Mouse (Mus musculus) brown adipose tissue, adult 24 weeks (tissue): ENCODE results near the gene Hyal1. TPM values are rescaled to one million over a fixed set of nuclear protein-coding genes. Genes with fewer than 3 reads are reported as not detected.

Source experiments
- H3K27ac ChIP-seq: fragments of 200-500 bp; replicated peaks from 2 replicates; pipeline ENCODE4 v1.5.1; 2012; ENCODE audit warnings: low read depth, mild to moderate bottlenecking, low read length
- H3K4me1 ChIP-seq: fragments of 200-500 bp; 2 replicates; pipeline ENCODE4 v1.6.1; 2012; ENCODE audit warnings: low read length, mixed read lengths; ENCODE audit not compliant: control insufficient read depth, insufficient read depth, insufficient read length
- H3K4me3 ChIP-seq: fragments of 200-500 bp; 2 replicates; pipeline ENCODE4 v1.5.1; 2012; ENCODE audit warnings: low read depth, mild to moderate bottlenecking, low read length, moderate library complexity; ENCODE audit not compliant: insufficient read depth
- polyA plus RNA-seq: library from polyadenylated mRNA; stranded (reverse); fragments of >200 nt; gene quantifications from 2 replicates; pipeline ENCODE4 v1.2.4, GENCODE M21; 2012; ENCODE audit not compliant: missing spikeins, insufficient read depth, insufficient read length

Hyal1 gene
- polyA plus RNA-seq, 1 experiment: 46.4 TPM

DNA sequence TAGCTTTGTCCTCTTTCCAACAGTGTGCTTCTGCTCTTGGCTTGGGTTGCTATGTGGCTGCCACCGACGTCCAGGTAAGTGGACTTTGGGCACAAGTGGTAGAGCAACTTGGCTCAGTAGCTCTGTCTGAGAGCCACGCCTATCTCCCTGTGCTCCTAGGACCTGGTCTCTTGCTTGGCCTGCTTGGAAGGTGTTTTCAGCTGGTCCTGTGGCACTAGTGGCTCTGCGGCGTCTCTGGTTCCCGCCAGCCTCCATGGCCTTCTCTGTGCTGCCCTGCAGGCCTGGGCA is 14.0 kb downstream of the Hyal1 start:
- Histone ChIP-seq H3K4me3 (no peak overlapping the region), H3K27ac (no peak overlapping the region), H3K4me1 (peaks cover 12% of the 10 kb centered on the region)

DNA sequence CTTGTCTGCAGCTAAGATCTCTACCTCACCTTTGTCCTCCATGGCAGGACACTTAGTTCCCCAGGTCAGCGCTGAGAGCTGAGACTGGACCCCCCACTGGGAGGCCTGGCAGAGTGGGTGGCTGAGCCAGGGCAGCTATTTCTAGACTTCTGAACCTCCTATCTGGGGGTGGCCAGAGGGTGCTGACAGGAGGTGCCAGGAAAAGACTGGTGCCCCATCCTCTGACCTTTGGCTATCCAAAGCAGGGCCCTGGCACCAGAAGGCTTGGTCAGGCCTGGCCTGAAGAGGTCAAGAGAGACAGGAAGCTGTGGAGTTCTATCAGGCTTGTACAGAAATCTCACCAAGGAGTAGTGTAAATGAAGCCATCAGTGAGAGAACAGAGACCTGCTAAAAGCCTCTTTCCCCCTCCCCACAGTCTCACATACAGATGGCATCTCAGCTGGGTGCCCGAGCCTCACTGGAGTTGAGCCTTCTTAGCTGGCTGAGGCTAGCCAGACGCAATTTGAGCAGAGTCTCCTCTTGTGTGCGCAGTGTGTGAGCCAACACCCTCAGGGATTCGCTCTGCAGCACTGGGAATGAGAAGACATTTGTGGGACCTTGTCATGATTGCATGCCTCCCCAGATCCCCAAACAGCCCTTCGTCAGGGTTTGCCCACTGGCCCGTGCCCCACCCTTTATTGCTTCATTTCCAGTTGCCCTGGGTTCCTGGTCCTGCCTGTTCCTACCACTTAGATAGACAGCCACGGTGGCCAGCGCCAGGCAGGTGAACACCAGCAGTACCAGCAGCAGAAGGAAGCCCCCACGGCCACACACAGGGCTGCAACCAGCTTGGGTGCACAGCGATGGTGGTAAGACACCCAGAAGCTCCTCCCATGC is 16.6 kb downstream of the Hyal1 start:
- H3K4me1 ChIP-seq: peaks cover 19% of the 10 kb centered on the region
- H3K27ac ChIP-seq: peak overlapping the region; percentile 26; the same call in 1 of the 2 replicates
- no peak overlapping the region for H3K4me3 ChIP-seq

DNA sequence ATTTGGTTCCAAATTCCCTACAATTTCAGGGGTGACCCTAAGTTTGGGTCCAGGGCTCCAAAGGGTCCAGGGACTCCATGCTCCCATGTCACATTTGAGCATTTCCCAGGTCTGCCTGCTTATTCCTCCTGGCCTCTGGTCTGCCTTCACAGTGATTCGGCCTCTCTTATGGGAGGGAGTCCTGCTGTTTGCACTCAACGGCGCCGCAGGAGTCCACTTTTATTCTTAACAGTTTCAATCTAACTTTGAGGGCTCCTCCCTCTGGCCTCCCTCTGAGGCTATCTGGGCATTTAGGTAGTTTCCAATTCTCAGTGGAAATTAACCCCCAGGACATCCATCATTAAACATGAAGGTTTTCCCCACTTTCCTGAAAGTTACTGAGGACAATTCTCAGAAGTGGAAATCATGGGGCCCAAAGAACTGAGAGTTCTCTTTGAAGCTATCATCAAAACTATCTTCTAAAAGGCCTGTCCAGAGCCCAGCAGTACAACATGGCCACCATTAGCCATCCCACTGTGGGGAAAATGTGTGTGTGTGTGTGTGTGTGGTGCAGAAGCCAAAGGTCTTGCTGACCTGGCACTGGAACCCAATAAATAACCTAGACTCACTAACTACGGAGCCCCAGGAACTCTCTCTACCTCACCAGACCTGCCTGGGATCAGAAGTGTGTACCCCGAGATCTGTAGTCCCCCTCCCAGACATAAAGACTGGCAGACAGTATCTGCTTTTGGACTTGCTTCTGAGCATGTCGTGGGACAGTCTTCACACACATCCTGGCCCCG is 17.7 kb downstream of the Hyal1 start:
- Histone ChIP-seq H3K4me1 (peaks cover 15% of the 10 kb centered on the region), H3K4me3 (no peak overlapping the region), H3K27ac (no peak overlapping the region)

DNA sequence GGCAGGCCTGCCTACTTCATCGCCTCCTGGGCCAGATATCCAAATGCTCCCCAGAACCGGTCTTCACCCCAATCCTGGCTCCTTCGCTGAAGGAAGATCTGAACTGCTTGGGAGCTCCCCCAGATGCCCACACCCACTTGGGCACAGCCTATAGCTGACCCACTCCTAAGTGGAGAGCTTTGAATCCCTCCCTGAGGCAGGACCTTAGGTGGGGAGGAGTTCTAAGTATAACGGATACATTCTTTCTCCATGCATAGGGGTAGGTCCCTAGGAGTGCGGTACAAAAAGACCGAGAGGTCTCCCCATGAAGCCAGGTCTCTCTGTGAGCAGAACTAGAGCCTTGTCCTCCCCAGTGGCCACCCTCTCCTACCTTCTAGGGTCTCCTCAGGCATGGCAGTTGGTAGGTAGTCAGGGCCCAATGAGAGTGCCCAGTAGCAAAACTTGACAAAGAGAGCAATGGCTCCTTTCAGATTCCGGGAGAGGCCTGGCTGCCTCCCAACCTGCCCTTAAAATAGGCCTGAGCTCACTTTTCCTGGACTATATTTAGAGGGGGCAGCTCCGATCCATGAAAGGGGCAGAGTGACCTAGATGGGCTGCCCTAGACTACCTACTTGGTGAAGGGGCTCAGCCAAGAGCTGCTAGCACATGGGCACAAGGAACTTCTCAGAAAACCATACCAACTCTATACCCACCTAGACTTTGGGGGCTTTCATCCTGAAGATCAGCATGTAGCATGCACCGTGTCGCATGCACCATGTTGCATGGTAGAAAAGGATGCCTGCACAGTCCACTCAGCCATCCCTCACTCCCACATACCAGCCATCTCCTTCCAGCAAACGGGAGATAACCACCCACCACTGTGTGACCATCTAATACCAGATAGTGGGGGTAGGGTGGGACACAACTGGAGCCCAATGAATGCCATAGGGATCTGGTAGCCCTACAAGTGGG is 20.2 kb downstream of the Hyal1 start:
- Histone ChIP-seq H3K27ac (peak overlapping the region; percentile 66), H3K4me1 (peaks cover 15% of the 10 kb centered on the region), H3K4me3 (peak overlapping the region; percentile 2; the same call in 1 of the 2 replicates)

DNA sequence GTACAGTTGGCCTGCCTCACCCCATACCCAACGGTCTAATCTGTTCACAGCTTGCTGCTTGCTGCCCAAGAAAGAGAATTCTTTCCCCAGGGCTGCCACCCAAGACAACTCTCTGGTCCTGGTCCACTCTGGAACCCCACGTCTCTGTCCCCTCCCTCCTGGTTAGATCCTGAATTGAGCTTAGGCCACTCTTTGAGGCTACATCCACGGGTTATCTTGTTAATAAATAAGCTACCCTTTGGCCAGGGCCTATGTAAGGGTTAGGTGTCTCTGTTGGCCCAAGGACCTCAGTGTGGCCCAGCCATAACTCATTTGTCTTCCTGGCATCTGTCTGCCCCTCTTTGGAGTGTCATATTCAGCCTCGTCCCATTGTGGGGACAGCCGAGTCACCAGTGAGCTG is 21.7 kb downstream of the Hyal1 start:
- H3K4me3 ChIP-seq: no peak overlapping the region

DNA sequence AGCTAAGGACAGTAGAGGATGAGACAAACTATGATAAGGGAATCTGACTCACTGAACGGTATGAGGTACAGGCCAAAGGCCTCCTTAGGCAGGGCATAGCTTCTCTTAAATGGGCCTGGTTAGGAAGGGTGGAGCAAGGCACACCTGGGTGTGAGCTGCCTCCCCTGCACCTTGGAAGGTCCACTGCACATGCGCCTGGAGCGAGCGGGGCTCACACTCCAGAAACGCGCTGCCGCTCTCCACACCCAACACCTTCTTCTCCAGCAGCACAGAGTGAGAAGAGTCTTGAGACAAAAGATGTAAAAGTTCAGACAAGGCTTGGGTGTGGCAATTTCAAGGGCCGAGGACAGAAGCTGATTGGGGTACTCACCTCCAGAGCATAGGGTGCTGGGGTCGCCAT is 22.7 kb downstream of the Hyal1 start:
- H3K4me3 ChIP-seq: no peak overlapping the region
- H3K4me1 ChIP-seq: peaks cover 11% of the 10 kb centered on the region
- no peak overlapping the region for H3K27ac ChIP-seq

More for the DNA sequence above, 21.7 kb downstream of the Hyal1 start:
- peaks cover 15% of the 10 kb centered on the region for H3K4me1 ChIP-seq
- no peak overlapping the region for H3K27ac ChIP-seq

DNA sequence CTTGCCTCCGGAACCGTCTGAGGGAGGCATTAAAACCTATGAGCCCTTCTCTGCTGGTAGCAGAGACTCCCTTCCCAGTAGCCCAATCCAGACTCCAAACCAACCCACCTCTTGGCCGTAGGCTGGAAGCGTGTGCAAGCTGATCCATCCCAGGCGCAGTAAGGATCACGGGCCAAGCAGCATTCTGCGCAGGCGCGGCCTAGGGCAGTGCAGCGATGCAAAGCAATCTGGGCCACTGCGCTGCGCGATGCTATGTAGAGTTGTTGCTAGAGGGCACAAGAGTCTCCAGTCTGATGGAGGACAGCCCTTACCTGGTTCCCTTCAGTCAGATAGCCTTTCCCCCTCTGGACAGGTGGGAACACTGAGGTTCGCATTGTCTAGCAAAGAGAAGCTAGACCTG is 23.1 kb downstream of the Hyal1 start:
- no peak overlapping the region for H3K4me3 ChIP-seq
- H3K27ac ChIP-seq: no peak overlapping the region
- peaks cover 11% of the 10 kb centered on the region for H3K4me1 ChIP-seq

DNA sequence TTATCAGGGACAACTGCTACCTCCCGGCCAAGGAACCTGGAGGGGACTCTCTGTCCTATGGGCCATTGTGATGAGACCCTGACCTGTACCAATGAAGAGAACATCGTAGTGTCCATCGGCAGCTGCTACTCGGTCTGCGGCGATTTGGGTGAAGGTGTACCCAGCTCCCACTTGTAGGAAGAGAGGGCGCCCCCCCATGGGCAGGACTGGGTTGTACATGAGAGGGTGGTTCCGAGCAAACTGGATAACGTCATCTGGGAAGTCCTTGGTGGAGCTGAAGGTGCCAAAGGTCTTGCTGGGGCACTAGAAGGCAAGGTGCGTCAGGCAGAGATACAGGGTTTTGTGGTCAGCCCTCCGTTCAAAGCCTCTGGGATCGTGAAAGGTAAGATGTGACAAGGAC is 24.0 kb downstream of the Hyal1 start:
- Histone ChIP-seq H3K27ac (no peak overlapping the region), H3K4me1 (peaks cover 11% of the 10 kb centered on the region), H3K4me3 (no peak overlapping the region)

DNA sequence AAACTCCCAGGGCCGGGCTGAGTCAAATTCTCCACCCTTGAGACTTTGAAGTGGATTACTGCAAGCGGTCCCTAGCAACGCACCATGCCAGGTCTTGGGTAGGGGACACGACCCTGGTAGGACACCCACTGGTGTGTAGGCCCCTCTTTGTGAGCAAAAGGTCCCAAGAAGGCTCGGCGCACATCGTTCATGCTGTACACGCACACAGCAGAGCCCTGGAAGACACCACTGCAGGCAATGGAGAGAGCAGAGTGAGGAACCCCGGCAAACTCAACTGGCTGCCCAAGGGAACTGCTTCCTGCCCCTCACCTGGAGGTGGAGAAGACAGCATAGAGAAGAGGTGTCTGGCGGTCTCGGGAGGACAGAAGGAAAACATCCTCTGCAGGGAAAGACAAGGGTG is 24.5 kb downstream of the Hyal1 start:
- Histone ChIP-seq H3K4me3 (no peak overlapping the region), H3K4me1 (peaks cover 11% of the 10 kb centered on the region), H3K27ac (no peak overlapping the region)

DNA sequence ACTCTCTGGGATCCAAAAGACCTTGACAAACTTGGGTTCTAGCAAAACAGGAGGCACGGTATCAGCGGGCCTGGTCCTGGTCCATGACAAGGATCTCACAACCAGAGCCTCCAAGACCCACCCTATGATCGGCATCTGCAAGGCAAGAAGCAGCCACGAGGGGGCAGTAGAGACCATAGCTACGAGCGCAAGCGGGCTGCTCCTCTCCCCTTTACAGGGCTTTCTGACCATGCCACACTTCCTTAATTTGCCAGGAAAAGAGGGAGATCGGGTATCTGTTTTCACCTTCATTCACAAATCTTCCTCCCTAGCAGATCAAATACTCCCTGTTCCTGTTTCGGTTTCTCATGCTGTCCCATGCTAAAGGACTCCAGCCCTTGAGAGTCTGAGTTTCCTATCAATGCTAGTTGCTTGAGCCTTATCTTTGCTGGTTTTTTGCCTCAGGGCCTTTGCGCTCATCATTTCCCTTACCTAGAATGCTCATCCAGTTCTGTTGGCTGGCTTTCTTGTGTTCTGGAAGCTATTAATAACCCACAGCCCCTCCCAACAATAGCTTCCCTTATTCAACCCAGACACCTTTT is 25.4 kb downstream of the Hyal1 start:
- H3K27ac ChIP-seq: no peak overlapping the region
- H3K4me1 ChIP-seq: peaks cover 4% of the 10 kb centered on the region
- no peak overlapping the region for H3K4me3 ChIP-seq

DNA sequence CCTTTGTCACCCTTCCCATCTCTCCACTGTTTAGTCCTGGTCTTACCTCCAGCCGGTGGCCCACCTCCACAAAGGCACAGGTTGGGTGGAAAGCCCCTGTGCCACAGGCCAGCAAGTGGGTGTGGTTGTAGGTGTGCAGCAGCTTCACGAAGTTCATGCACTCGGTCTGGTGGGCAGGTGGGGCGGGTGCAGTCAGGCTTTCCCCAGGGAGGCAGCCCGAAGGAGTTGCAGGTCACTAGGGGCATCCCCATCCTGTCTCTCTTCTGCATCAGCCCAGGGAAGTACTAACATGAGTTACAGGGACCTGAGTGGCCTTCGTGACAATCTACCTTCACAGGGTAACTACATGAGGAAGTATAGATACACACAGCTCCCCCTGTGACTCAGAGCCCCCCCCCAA is 26.5 kb downstream of the Hyal1 start:
- Histone ChIP-seq H3K27ac (no peak overlapping the region), H3K4me3 (no peak overlapping the region), H3K4me1 (no peaks in the 10 kb centered on the region)

DNA sequence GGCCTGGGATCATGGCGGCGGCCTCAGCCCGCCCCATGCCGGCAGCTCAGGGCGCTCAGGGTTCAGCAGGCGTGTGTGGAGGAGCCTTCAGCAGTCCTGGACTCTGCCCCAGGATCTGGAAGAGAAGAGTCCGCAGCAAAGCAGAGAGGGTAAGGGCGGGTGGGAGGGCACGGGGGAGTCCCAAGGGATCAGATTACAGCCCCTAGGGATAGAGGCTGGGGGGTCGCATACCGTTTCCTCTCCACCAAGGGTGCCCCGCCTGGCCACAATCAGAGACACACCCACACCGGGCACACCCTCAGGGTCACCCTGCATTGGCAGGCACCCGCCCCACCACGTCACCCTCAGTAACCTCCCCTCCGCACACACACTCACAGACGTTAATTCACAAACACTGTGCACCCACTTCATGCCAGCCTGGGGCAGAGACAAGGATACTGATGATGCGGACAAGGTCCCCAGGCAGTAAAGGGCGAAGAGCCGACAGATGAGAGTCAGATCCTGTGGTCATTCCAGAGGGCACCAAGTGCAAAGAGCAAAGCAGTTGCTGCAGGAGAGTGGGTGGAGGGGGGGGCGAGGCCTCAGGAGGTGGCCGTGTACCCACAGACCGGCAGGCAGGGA is 28.4 kb downstream of the Hyal1 start:
- Histone ChIP-seq H3K4me3 (no peak overlapping the region), H3K27ac (no peak overlapping the region), H3K4me1 (peaks cover 3% of the 10 kb centered on the region; the same call in 1 of the 2 replicates)

DNA sequence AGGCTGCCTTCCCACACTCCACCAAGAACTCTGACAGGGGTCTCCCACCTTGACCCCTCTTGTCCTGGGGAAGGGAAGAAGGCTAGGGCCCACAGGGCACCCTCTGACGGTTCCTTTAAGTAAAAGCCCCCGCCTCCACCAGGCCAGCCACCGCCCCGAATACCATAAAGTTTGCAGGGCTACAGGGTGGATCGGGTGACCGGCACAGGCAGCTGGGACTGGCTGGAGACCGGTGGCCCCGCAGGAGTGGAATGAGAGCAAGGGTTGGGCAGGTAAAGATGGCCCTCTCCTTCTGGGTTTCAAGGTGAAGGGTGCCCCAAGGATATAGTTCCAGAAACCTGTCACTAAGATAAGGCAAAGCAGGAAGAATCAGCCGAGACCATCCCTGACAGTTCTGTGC is 29.9 kb downstream of the Hyal1 start:
- Histone ChIP-seq H3K27ac (no peak overlapping the region), H3K4me1 (peaks cover 9% of the 10 kb centered on the region), H3K4me3 (peak overlapping the region; percentile 17; the same call in 1 of the 2 replicates)

DNA sequence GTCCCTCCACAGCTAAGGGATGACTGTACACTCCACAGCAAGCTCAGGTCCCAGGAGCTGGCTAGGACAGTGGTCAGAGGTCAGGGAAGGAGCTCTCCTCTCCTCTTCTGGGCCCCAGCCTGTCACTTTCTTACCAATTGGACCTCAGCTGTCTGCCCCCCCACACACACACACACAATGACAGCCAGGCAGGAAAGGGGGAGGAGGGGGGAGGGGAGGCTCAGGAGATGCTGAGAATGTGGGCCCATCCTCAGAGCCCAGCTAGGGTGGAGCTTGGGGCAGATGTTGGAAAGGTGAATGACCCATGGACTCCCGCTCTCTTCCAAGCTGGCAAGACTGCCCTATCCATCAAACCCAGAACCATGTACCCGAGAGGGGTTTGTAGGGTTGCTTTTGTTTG is 30.3 kb downstream of the Hyal1 start:
- Histone ChIP-seq H3K27ac (no peak overlapping the region), H3K4me1 (peaks cover 11% of the 10 kb centered on the region), H3K4me3 (peak overlapping the region; percentile 17; the same call in 1 of the 2 replicates)
